Mouse (Mus musculus) heart, postnatal 0 days (tissue): ENCODE data around the gene Mgam. TPM values are rescaled to one million over a fixed set of nuclear protein-coding genes. Genes with fewer than 3 reads are reported as not detected.
"Not testable (repeated sequence)": the region's sequence is repeated elsewhere in the genome, so short reads cannot be mapped to it uniquely, and the experiment has no call there.

Experiments used
- ATAC-seq: fragments of 200-750 bp; cut with Nextera tagmentation; 2 replicates; pipeline ENCODE4 v1.8.0; 2017; ENCODE audit warnings: low read depth, moderate number of reproducible peaks, moderate library complexity; ENCODE audit not compliant: insufficient read depth
- DNase-seq: peaks from one replicate; pipeline ENCODE4 v3.0.0-alpha.2; 2016; ENCODE audit warnings: low spot score
- H3K27ac ChIP-seq: fragments of 300-500 bp; sonication (generic); 2 replicates; pipeline ENCODE4 v1.5.1; 2014; ENCODE audit warnings: low read depth, mild to moderate bottlenecking
- H3K27me3 ChIP-seq: fragments of 300-500 bp; sonication (generic); 2 replicates; pipeline ENCODE4 v1.6.1; 2014; ENCODE audit warnings: low read length, mixed read lengths; ENCODE audit not compliant: control insufficient read depth, insufficient read depth
- H3K36me3 ChIP-seq: fragments of 300-500 bp; sonication (generic); replicated peaks from 2 replicates; pipeline ENCODE4 v1.6.1; 2014; ENCODE audit warnings: low read length, mixed read lengths; ENCODE audit not compliant: control insufficient read depth, insufficient read depth
- H3K4me1 ChIP-seq: fragments of 300-500 bp; sonication (generic); 2 replicates; pipeline ENCODE4 v1.6.1; 2014; ENCODE audit warnings: antibody characterized with exemption; ENCODE audit not compliant: control insufficient read depth, insufficient read depth
- H3K4me2 ChIP-seq: fragments of 300-500 bp; sonication (generic); 2 replicates; pipeline ENCODE4 v1.6.1; 2014; ENCODE audit warnings: low read depth, mild to moderate bottlenecking, low read length, moderate library complexity
- H3K4me3 ChIP-seq: fragments of 300-500 bp; sonication (generic); 2 replicates; pipeline ENCODE4 v1.5.1; 2014; ENCODE audit warnings: low read depth, low read length
- H3K9ac ChIP-seq: fragments of 300-500 bp; sonication (generic); replicated peaks from 2 replicates; pipeline ENCODE4 v1.6.1; 2014; ENCODE audit warnings: low read depth, low read length, mixed read lengths
- H3K9me3 ChIP-seq: fragments of 300-500 bp; sonication (generic); replicated peaks from 2 replicates; pipeline ENCODE4 v1.6.1; 2016; ENCODE audit warnings: low read length; ENCODE audit not compliant: control insufficient read depth
- CTCF ChIP-seq: IDR thresholded peaks from 2 replicates; pipeline ENCODE4 v1.5.1; 2016; ENCODE audit warnings: antibody characterized with exemption, control low read depth, low read depth
- EP300 ChIP-seq: IDR thresholded peaks from 2 replicates; pipeline ENCODE4 v1.6.1; 2016; ENCODE audit warnings: antibody characterized with exemption, low read depth
- WGBS: fragments of 180-500 bp; shearing (Covaris S2); extraction: QIAGEN DNeasy Blood & Tissue Kit; methylation state at CpG from one replicate; pipeline ENCODE4 v1.1.7; 2014; 5-methylcytosine and 5-hydroxymethylcytosine counted together
- polyA plus RNA-seq: library from polyadenylated mRNA; unstranded; fragments of >200 nt; fragmentation: Nextera tagmentation; extraction: Ambion mirVana; gene quantifications from 2 replicates; pipeline ENCODE4 v1.2.1, GENCODE M21; 2015
- total RNA-seq: library from RNA; depleted of rRNA; stranded (reverse); fragments of >200 nt; gene quantifications from 2 replicates; pipeline ENCODE4 v1.2.3, GENCODE M21; 2014; ENCODE audit warnings: low replicate concordance

Mgam gene
- total and polyA plus RNA-seq, 2 experiments from 2014 or later, result 0.03 TPM; not detected in 1

- H3K9ac ChIP-seq, result no peak overlapping the region
- ATAC-seq, result no peak
- H3K27ac ChIP-seq, result no peak overlapping the region
- no peak overlapping the region for H3K4me3 ChIP-seq
- H3K4me1 ChIP-seq, result no peaks in the 10 kb centered on the region
- H3K27me3 ChIP-seq, result no peaks in the 10 kb centered on the region
- TF ChIP-seq CTCF (peak; percentile 76), EP300 (no peak)
- no peaks in the 10 kb centered on the region for H3K36me3 ChIP-seq
- no peaks in the 10 kb centered on the region for H3K9me3 ChIP-seq
- no peak overlapping the region for H3K4me2 ChIP-seq
- WGBS, result 2% methylated on average over 5 of the region's 5 CpGs
- DNase-seq, result peak; percentile 53
These were observed 60.5 kb downstream of the Mgam start for GRCm38 (mm10) chr6:40689180-40689579.

GRCm38 (mm10) chr6:40692007-40692406, 63.4 kb downstream of the Mgam start:
- not testable (repeated sequence) for H3K27me3 ChIP-seq
- WGBS, result 9% methylated on average over 3 of the region's 4 CpGs

GRCm38 (mm10) chr6:40713494-40713893, 84.9 kb downstream of the Mgam start:
- WGBS, result 64% methylated on average over 5 of the region's 5 CpGs
- H3K4me2 ChIP-seq, H3K27ac ChIP-seq, H3K9me3 ChIP-seq, H3K36me3 ChIP-seq, H3K4me1 ChIP-seq, H3K4me3 ChIP-seq, ATAC-seq, H3K9ac ChIP-seq, DNase-seq, H3K27me3 ChIP-seq: not testable (repeated sequence)

More at GRCm38 (mm10) chr6:40692007-40692406, 63.4 kb downstream of the Mgam start:
- not testable (repeated sequence) for H3K4me3 ChIP-seq, H3K9ac ChIP-seq, H3K27ac ChIP-seq, ATAC-seq, H3K36me3 ChIP-seq, DNase-seq, H3K4me1 ChIP-seq, H3K4me2 ChIP-seq, H3K9me3 ChIP-seq

GRCm38 (mm10) chr6:40715705-40716104, 87.1 kb downstream of the Mgam start:
- H3K36me3 ChIP-seq, result no peaks in the 10 kb centered on the region
- H3K27ac ChIP-seq, result no peak overlapping the region
- no peaks in the 10 kb centered on the region for H3K4me1 ChIP-seq
- no peak overlapping the region for H3K4me3 ChIP-seq
- no peak overlapping the region for H3K9ac ChIP-seq
- DNase-seq (no peak), ATAC-seq (no peak)
- TF ChIP-seq EP300, result no peak
- TF ChIP-seq CTCF, result no peak
- H3K4me2 ChIP-seq, result no peak overlapping the region
- 58% methylated on average over 1 of the region's 1 CpGs for WGBS
- no peaks in the 10 kb centered on the region for H3K27me3 ChIP-seq
- H3K9me3 ChIP-seq, result no peaks in the 10 kb centered on the region

GRCm38 (mm10) chr6:40728506-40728905, 99.9 kb downstream of the Mgam start:
- ATAC-seq, DNase-seq, H3K27ac ChIP-seq, H3K4me2 ChIP-seq, H3K4me1 ChIP-seq, H3K27me3 ChIP-seq, H3K9me3 ChIP-seq, H3K4me3 ChIP-seq, H3K36me3 ChIP-seq, H3K9ac ChIP-seq: not testable (repeated sequence)
- 46% methylated on average over 4 of the region's 4 CpGs for WGBS

GRCm38 (mm10) chr6:40739545-40739944, 110.9 kb downstream of the Mgam start:
- no peaks in the 10 kb centered on the region for H3K9me3 ChIP-seq
- H3K4me3 ChIP-seq, result no peak overlapping the region
- H3K36me3 ChIP-seq, result no peaks in the 10 kb centered on the region
- H3K27me3 ChIP-seq, result no peaks in the 10 kb centered on the region
- no peak overlapping the region for H3K4me2 ChIP-seq
- ATAC-seq (no peak), DNase-seq (no peak)
- H3K9ac ChIP-seq, result no peak overlapping the region
- no peaks in the 10 kb centered on the region for H3K4me1 ChIP-seq
- no peak overlapping the region for H3K27ac ChIP-seq
- TF ChIP-seq CTCF (no peak), EP300 (no peak)
- 77% methylated on average over 3 of the region's 3 CpGs for WGBS

- H3K4me3 ChIP-seq, H3K27me3 ChIP-seq, H3K27ac ChIP-seq, ATAC-seq, H3K36me3 ChIP-seq, DNase-seq, H3K9me3 ChIP-seq, H3K4me2 ChIP-seq, H3K9ac ChIP-seq, H3K4me1 ChIP-seq: not testable (repeated sequence)
- WGBS, result 64% methylated on average over 6 of the region's 6 CpGs
These were observed 120.4 kb downstream of the Mgam start for GRCm38 (mm10) chr6:40749030-40749429.
